Mouse (Mus musculus) liver, adult 10 weeks (tissue): ENCODE data around the gene Acp4. TPM values are rescaled to one million over a fixed set of nuclear protein-coding genes. Genes with fewer than 3 reads are reported as not detected.

Experiments
- polyA plus RNA-seq: library from polyadenylated mRNA; stranded (reverse); fragments of 350-450 nt; fragmentation: Illumina TruSeq; extraction: RNeasy Lipid Tissue Mini Kit (QIAGEN cat#74804); gene quantifications from one replicate; pipeline ENCODE4 v1.2.3, GENCODE M21; 2014; ENCODE audit warnings: low read depth, low replicate concordance

Acp4 gene
- not detected for polyA plus RNA-seq

GRCm38 (mm10) chr7:44257278-44257677 lies at the start of gene Acp4:
TSS of gene Acp4 (minus strand) at chr7:44257378.

DNA sequence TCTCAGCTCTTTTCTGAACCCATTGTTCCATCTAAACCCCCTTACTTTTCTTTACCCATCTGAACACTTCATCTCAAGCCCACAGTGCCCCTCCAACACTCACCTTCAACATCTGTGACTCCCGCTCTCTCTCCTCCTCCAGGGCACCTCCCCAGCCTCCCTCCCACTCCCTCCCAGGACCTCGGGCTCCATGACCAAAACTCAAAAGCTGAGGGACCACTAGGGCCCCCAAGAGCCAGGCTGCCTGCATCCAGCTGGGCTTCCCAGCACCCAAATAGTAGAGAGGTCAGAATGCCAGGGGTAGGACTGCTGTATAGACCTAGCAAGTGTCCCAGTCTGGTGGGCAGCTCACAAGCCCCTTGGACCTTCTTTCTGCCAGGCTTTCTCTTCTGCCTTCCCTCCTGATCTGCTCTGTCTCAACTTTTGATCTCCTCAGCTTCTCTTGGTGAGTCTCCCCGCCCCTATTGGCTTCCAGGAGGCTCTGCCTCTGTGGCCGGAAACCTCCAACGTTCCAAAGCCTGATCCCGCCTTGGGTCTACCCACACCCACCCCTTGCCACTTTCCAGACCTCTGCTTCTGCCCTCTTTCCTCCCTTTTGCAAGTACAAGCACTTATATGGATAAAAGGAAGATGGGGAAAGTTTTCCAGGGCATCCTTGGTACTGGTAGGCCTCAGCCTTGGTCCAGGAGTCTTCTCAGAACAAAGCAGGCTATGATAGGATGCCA lies 49.5 kb upstream of the Acp4 start, which contains the start of gene Clec11a:
Gene Clec11a, minus strand, starts transcription at position 387 of the 725 bp plus-strand sequence.

DNA sequence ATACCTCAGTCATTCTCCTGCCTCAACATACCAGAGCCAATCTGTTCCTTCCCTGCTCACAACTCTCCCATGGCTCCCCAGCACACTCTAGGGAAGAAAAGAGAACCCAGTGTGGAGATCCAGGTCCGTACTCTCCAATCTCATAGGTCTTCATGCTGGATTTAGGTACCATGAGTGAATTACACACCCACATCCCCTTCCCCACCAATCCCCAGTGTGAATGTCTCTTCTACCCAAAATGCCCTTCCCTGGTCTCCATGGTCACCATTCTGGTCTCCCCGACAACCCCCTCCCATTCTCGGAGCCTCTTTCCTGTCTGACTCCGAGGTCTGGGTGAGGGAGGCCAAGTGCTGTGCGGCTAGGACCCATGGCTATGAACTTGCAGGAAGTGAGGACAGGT lies 4.0 kb upstream of the Acp4 start, which contains the start of gene Gm15517:
Gene Gm15517, plus strand, starts transcription at position 301 of the 400 bp plus-strand sequence.

GRCm38 (mm10) chr7:44246055-44246983 lies 10.9 kb downstream of the Acp4 start, which contains the start of the genes 1700028J19Rik and 2410002F23Rik:
TSS of gene 1700028J19Rik (minus strand) at chr7:44246695.
TSS of gene 2410002F23Rik (plus strand) at chr7:44246722.

GRCm38 (mm10) chr7:44235909-44236308 lies 21.3 kb downstream of the Acp4 start, which contains the start of gene Gm36864:
TSS of gene Gm36864 (plus strand) at chr7:44236177.

DNA sequence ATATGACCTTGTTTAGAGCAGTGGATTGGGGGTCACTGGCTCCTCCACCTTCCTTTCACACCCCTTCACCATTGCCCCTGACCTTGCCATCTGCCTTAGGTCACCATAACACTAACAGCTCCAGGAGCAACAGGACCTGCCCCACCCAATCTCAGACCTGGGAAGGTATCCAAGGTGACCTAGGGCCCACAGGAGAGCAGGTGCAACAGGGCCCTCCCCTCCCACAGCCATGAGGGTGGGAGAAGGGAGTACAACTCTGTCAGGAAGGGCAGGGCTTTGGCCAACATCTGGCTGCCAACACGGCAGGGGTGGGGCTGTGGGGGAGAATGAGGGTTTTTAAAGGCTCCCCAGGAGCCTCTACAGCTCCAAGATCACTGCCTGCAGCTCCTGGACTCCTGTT lies 32.1 kb downstream of the Acp4 start, which contains the start of gene Klk1:
Gene Klk1, plus strand, starts transcription at position 285 of the 400 bp plus-strand sequence.

GRCm38 (mm10) chr7:44215645-44216044 lies 41.5 kb downstream of the Acp4 start, which contains the start of gene Klk1b5:
TSS of gene Klk1b5 (plus strand) at chr7:44215945.

GRCm38 (mm10) chr7:44207135-44207534 lies 50.0 kb downstream of the Acp4 start, which contains the start of gene Klk1b4:
TSS of gene Klk1b4 (plus strand) at chr7:44207435.

Other genes with a start within 250 kb of the Acp4 start
- gene Klk1b26, start 245.2 kb downstream of the Acp4 start, polyA plus RNA-seq = not detected
- not detected for gene Klk1b27, start 205.1 kb downstream of the Acp4 start, polyA plus RNA-seq
- not detected for gene Klk1b21, start 155.1 kb downstream of the Acp4 start, polyA plus RNA-seq
- not detected for gene Klk1b22, start 144.7 kb downstream of the Acp4 start, polyA plus RNA-seq
- gene Klk1b16, start 120.6 kb downstream of the Acp4 start, polyA plus RNA-seq = not detected
- not detected for gene Klk1b24, start 69.1 kb downstream of the Acp4 start, polyA plus RNA-seq
- not detected for gene Klk1b3, start 59.2 kb downstream of the Acp4 start, polyA plus RNA-seq
- 0.69 TPM for gene Klk1b4, start 49.9 kb downstream of the Acp4 start, polyA plus RNA-seq
- gene Klk1b5, start 41.4 kb downstream of the Acp4 start, polyA plus RNA-seq = not detected
- gene Klk1, start 32.0 kb downstream of the Acp4 start, polyA plus RNA-seq = not detected
- not detected for gene Gm36864, start 21.2 kb downstream of the Acp4 start, polyA plus RNA-seq
- not detected for gene 1700028J19Rik, start 10.7 kb downstream of the Acp4 start, polyA plus RNA-seq
- 6.4 TPM for gene 2410002F23Rik, start 10.7 kb downstream of the Acp4 start, polyA plus RNA-seq
- gene Gm15517, start 4.1 kb upstream of the Acp4 start, polyA plus RNA-seq = not detected
- 0.40 TPM for gene Clec11a, start 49.5 kb upstream of the Acp4 start, polyA plus RNA-seq
- not detected for gene Shank1, start 52.9 kb upstream of the Acp4 start, polyA plus RNA-seq
- not detected for gene Syt3, start 126.7 kb upstream of the Acp4 start, polyA plus RNA-seq
- not detected for gene 1700008O03Rik, start 128.4 kb upstream of the Acp4 start, polyA plus RNA-seq
- not detected for gene Lrrc4b, start 171.6 kb upstream of the Acp4 start, polyA plus RNA-seq
- 22.2 TPM for gene Aspdh, start 208.0 kb upstream of the Acp4 start, polyA plus RNA-seq
- gene Josd2, start 210.6 kb upstream of the Acp4 start, polyA plus RNA-seq = 7.7 TPM
- 4.1 TPM for gene Emc10, start 239.2 kb upstream of the Acp4 start, polyA plus RNA-seq
- gene Fam71e1, start 239.2 kb upstream of the Acp4 start, polyA plus RNA-seq = not detected